In genomic region chr2:94268835-94269234, GRCm38 (mm10) we compare ENCODE assay signal across 27 mouse cellular contexts.
"Had no signal": no experiment of that assay in that cellular context is flagged by ENCODE, and none has a peak within 500 bp of the region (broad histone marks: within the 10 kb centered on the region; RNA-seq: fewer than 3 reads in every experiment).

No protein-coding gene starts in this region.

- H3K36me3 ChIP-seq: heart, embryonic 10.5 days; heart, embryonic 12.5 days; hindbrain, embryonic 13.5 days; hindbrain, embryonic 15.5 days; kidney, embryonic 15.5 days; limb, embryonic 10.5 days; limb, embryonic 12.5 days had no signal

- H3K4me3 ChIP-seq: heart, adult 2 months; heart, embryonic 10.5 days; heart, embryonic 12.5 days; hindbrain, embryonic 13.5 days; hindbrain, embryonic 15.5 days; kidney, embryonic 15.5 days; layer of hippocampus, adult 2 months; left cerebral cortex, adult 2 months; limb, embryonic 10.5 days; limb, embryonic 12.5 days had no signal

- DNase-seq: forebrain, postnatal 0 days; gastrocnemius, postnatal 14 days; gastrocnemius, postnatal 36 days; heart, adult 11 months; heart, adult 2 months; heart, postnatal 10 days; heart, postnatal 36 days; kidney, adult 11 months; kidney, adult 2 months; kidney, adult 9 months; kidney, postnatal 25 days; kidney, postnatal 4 days; liver had no signal

- H3K9ac ChIP-seq: forebrain, postnatal 0 days; heart, embryonic 12.5 days; hindbrain, embryonic 13.5 days; hindbrain, embryonic 15.5 days; kidney, embryonic 15.5 days; limb, embryonic 12.5 days; liver, embryonic 14.5 days had no signal

- H3K27ac ChIP-seq: heart, adult 2 months; heart, embryonic 10.5 days; hindbrain, embryonic 13.5 days; hindbrain, embryonic 15.5 days; hindbrain, postnatal 0 days; kidney, embryonic 15.5 days; kidney, postnatal 0 days; layer of hippocampus, adult 2 months; left cerebral cortex, adult 2 months; limb, embryonic 10.5 days; limb, embryonic 12.5 days; liver, embryonic 14.5 days had no signal

- H3K27me3 ChIP-seq: hindbrain, embryonic 15.5 days had no signal

- H3K4me2 ChIP-seq: heart, embryonic 12.5 days; hindbrain, embryonic 13.5 days; hindbrain, embryonic 15.5 days; kidney, embryonic 15.5 days; limb, embryonic 12.5 days; liver, embryonic 11.5 days had no signal

- H3K9me3 ChIP-seq: heart, embryonic 10.5 days; heart, embryonic 12.5 days; hindbrain, embryonic 13.5 days; hindbrain, embryonic 15.5 days; kidney, embryonic 15.5 days; limb, embryonic 10.5 days; limb, embryonic 12.5 days had no signal

- ATAC-seq: forebrain, postnatal 0 days; hindbrain, postnatal 0 days; intestine, embryonic 16.5 days had no signal
